Mouse (Mus musculus): Measurements from ENCODE around the gene Trim5. TPM values are rescaled to one million over a fixed set of nuclear protein-coding genes. Genes with fewer than 3 reads are reported as not detected.

The Trim5 gene
- polyA plus RNA-seq, 1 experiment = 0.28 TPM

GRCm38 (mm10) chr7:104218701-104219569 lies 69.0 kb downstream of the Trim5 start, which contains the start of gene Trim6:
Gene Trim6, plus strand, starts transcription at chr7:104218793.
- H3K4me1 ChIP-seq (ENCODE audit: control insufficient read depth, insufficient read depth, low read length) = no peaks in the 10 kb centered on the region
- WGBS = 5% methylated on average over 37 of the region's 37 CpGs
- peak; percentile 1 to 6 for DNase-seq
- no peaks in the 10 kb centered on the region for H3K27me3 ChIP-seq (ENCODE audit: control insufficient read depth, insufficient read depth, low read length)
- no peak within 1 kb of the TSS for H3K27ac ChIP-seq (ENCODE audit: insufficient read depth, low read length)
- TF ChIP-seq POLR2A (IDR thresholded peaks at IDR 0.05; ENCODE audit: borderline replicate concordance, insufficient read depth, low read length) (no peak), CTCF (IDR thresholded peaks at IDR 0.05; ENCODE audit: borderline replicate concordance, insufficient read depth, low read depth, low read length) (no peak)
- H3K4me3 ChIP-seq (replicated peaks; ENCODE audit: insufficient read depth, low read depth, low read length) = no peak within 1 kb of the TSS

DNA sequence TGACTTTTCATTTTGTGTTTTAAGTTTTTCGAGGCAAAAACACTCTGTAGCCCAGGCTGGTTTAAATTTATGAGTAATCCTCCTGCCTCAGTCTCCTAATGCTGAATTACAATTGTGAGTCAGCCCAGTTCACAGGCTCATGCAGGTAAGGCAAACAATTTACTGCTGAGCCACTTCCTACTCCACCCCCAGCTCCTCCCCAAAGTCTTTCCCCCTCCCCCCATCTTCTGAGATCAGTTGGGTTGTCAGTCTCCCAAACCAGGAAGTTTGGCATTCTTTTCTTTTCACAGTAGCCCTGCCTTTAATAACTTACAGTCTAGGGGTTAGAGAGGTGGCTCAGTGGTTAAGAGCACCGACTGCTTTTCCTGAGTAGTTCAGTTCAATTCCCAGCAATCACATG lies 70.0 kb downstream of the Trim5 start:
- Histone ChIP-seq H3K27ac (ENCODE audit: insufficient read depth, low read length) (no peak overlapping the region), H3K27me3 (ENCODE audit: control insufficient read depth, insufficient read depth, low read length) (no peaks in the 10 kb centered on the region), H3K4me1 (ENCODE audit: control insufficient read depth, insufficient read depth, low read length) (no peaks in the 10 kb centered on the region), H3K4me3 (replicated peaks; ENCODE audit: insufficient read depth, low read depth, low read length) (no peak overlapping the region)
- 72% methylated on average over 2 of the region's 2 CpGs for WGBS
- no peak for TF ChIP-seq POLR2A (IDR thresholded peaks at IDR 0.05; ENCODE audit: borderline replicate concordance, insufficient read depth, low read length)
- no peak for TF ChIP-seq CTCF (IDR thresholded peaks at IDR 0.05; ENCODE audit: borderline replicate concordance, insufficient read depth, low read depth, low read length)
- no peak for DNase-seq

DNA sequence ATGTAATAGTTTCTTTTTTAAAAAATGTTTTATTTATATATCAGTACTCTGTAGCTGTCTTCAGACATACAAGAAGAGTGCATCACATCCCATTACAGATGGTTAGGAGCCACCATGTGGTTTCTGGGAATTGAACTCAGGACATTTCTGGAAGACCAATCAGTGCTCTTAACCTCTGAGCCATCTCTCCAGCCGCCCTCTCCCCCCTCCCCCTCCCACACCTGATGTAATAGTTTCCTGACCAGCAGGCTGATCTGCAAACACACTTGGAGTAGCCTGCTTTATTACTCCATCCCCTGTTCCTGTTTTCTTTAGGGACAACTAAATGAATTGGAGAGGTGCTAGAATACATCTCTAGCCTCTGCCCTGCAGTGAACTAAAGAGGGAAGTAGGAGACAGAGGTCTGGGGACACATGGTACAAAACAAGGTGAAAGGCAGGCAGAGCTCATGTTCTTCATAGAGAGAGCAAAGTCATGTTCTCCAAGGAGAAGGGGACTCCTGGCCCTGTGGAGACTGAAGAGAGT lies 71.8 kb downstream of the Trim5 start:
- TF ChIP-seq POLR2A (IDR thresholded peaks at IDR 0.05; ENCODE audit: borderline replicate concordance, insufficient read depth, low read length) = no peak
- Histone ChIP-seq H3K27me3 (ENCODE audit: control insufficient read depth, insufficient read depth, low read length) (no peaks in the 10 kb centered on the region), H3K4me3 (replicated peaks; ENCODE audit: insufficient read depth, low read depth, low read length) (no peak overlapping the region), H3K4me1 (ENCODE audit: control insufficient read depth, insufficient read depth, low read length) (no peaks in the 10 kb centered on the region), H3K27ac (ENCODE audit: insufficient read depth, low read length) (no peak overlapping the region)
- no peak for DNase-seq
- 50% methylated on average over 1 of the region's 1 CpGs for WGBS

Other genes starting within 250 kb of the Trim5 start
- not detected in 2 replicates for gene Olfr642, start 235.4 kb downstream of the Trim5 start, polyA plus RNA-seq (2012; rRNA removed)
- gene 4930516K23Rik, start 226.6 kb downstream of the Trim5 start, polyA plus RNA-seq (2012; rRNA removed) = not detected in 2 replicates
- not detected in 2 replicates for gene Olfr644, start 216.2 kb downstream of the Trim5 start, polyA plus RNA-seq (2012; rRNA removed)
- not detected in 2 replicates for gene Olfr645, start 202.6 kb downstream of the Trim5 start, polyA plus RNA-seq (2012; rRNA removed)
- not detected in 2 replicates for gene Olfr646, start 183.2 kb downstream of the Trim5 start, polyA plus RNA-seq (2012; rRNA removed)
- not detected in 2 replicates for gene Ubqln5, start 158.3 kb downstream of the Trim5 start, polyA plus RNA-seq (2012; rRNA removed)
- not detected in 2 replicates for gene Olfr643, start 150.7 kb downstream of the Trim5 start, polyA plus RNA-seq (2012; rRNA removed)
- gene Ubqln3, start 144.8 kb downstream of the Trim5 start, polyA plus RNA-seq (2012; rRNA removed) = not detected in 2 replicates
- not detected in 2 replicates for gene Ubqlnl, start 137.5 kb downstream of the Trim5 start, polyA plus RNA-seq (2012; rRNA removed)
- gene Olfm5, start 123.3 kb downstream of the Trim5 start, polyA plus RNA-seq (2012; rRNA removed) = 0.06 and 0.18 TPM in 2 replicates
- gene Olfr648, start 104.7 kb downstream of the Trim5 start, polyA plus RNA-seq (2012; rRNA removed) = 0.18 and 0.24 TPM in 2 replicates
- gene Olfr649, start 92.1 kb downstream of the Trim5 start, polyA plus RNA-seq (2012; rRNA removed) = not detected in 2 replicates
- gene Trim6, start 69.3 kb downstream of the Trim5 start, polyA plus RNA-seq (2012; rRNA removed) = 0.55 and 0.56 TPM in 2 replicates
- 2.7 and 3.2 TPM in 2 replicates for gene Trim34a, start 43.6 kb downstream of the Trim5 start, polyA plus RNA-seq (2012; rRNA removed)
- 3.3 and 3.8 TPM in 2 replicates for gene Trim12a, start 27.4 kb upstream of the Trim5 start, polyA plus RNA-seq (2012; rRNA removed)
- not detected in 2 replicates for gene Trim34b, start 41.4 kb upstream of the Trim5 start, polyA plus RNA-seq (2012; rRNA removed)
- 1.3 TPM in 2 replicates for gene Trim12c, start 65.3 kb upstream of the Trim5 start, polyA plus RNA-seq (2012; rRNA removed)
- 0.03 and 0.11 TPM in 2 replicates for gene Trim30b, start 81.8 kb upstream of the Trim5 start, polyA plus RNA-seq (2012; rRNA removed)
- gene Trim30c, start 112.7 kb upstream of the Trim5 start, polyA plus RNA-seq (2012; rRNA removed) = not detected in 2 replicates
- gene Trim30a, start 177.1 kb upstream of the Trim5 start, polyA plus RNA-seq (2012; rRNA removed) = 1.6 TPM in 2 replicates
- 0.88 and 1.0 TPM in 2 replicates for gene Trim30d, start 219.8 kb upstream of the Trim5 start, polyA plus RNA-seq (2012; rRNA removed)

Data from cerebellum, adult 2 months (tissue).